Mouse (Mus musculus): Measurements from ENCODE around the gene Glis1. TPM values are rescaled to one million over a fixed set of nuclear protein-coding genes. Genes with fewer than 3 reads are reported as not detected.

Gene Glis1
- polyA plus RNA-seq, 1 experiment, result 2.8 TPM

DNA sequence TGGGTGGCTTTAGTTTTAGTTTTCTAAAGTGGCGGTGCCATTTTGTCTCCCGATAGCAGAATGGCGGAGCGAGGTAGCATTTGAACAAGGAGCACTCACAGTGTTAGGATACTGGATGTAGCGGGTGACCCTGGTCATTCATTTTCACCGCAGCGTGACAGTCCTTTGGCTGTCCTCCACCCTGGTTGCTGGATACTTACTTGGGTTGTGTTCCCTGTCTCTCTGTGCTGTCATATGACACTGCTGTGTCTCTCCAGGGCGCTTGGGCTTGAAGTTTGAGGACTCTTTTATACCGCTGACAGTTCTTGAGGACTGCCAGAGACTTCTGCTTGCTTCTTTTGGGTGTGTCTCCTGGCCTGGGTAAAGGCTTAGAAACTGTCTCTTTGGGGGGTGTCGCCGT is 80.6 kb downstream of the Glis1 start:
- Histone ChIP-seq H3K27ac (ENCODE audit: control insufficient read depth, insufficient read depth, low read depth, low read length) (no peak overlapping the region), H3K36me3 (ENCODE audit: control insufficient read depth, insufficient read depth, low read length) (no peaks in the 10 kb centered on the region), H3K27me3 (ENCODE audit: control insufficient read depth, insufficient read depth, low read length) (no peaks in the 10 kb centered on the region), H3K4me1 (ENCODE audit: control insufficient read depth, insufficient read depth, low read length) (no peaks in the 10 kb centered on the region), H3K4me3 (ENCODE audit: control insufficient read depth, low read depth, low read length) (no peak overlapping the region)
- TF ChIP-seq POLR2A (IDR thresholded peaks at IDR 0.05; ENCODE audit: control insufficient read depth, low read depth, low read length) (no peak), CTCF (IDR thresholded peaks at IDR 0.05; ENCODE audit: control insufficient read depth, insufficient read depth, insufficient replicate concordance, low read depth, low read length) (no peak)

DNA sequence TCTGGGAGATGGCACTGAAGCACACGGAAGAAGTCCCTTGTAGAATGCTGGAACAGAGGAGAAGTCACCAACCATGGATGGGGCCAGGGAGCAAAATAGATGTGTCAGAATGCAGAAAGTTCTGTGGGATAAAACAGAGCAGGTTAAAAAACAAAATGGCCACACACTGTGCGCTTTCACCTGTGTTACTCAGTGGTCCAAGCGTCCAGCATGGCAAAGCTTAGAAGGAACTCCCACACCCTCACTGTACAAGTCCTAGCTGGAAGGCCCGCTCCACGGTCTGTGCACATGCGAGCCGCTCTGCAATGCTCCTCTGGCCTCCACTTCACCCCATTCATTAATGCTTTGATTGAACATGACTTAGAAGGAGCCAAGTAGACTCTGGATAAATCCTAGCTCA is 81.2 kb downstream of the Glis1 start:
- Histone ChIP-seq H3K27ac (ENCODE audit: control insufficient read depth, insufficient read depth, low read depth, low read length) (no peak overlapping the region), H3K27me3 (ENCODE audit: control insufficient read depth, insufficient read depth, low read length) (no peaks in the 10 kb centered on the region), H3K36me3 (ENCODE audit: control insufficient read depth, insufficient read depth, low read length) (no peaks in the 10 kb centered on the region), H3K4me3 (ENCODE audit: control insufficient read depth, low read depth, low read length) (no peak overlapping the region), H3K4me1 (ENCODE audit: control insufficient read depth, insufficient read depth, low read length) (no peaks in the 10 kb centered on the region)
- TF ChIP-seq POLR2A (IDR thresholded peaks at IDR 0.05; ENCODE audit: control insufficient read depth, low read depth, low read length) (no peak), CTCF (IDR thresholded peaks at IDR 0.05; ENCODE audit: control insufficient read depth, insufficient read depth, insufficient replicate concordance, low read depth, low read length) (no peak)

DNA sequence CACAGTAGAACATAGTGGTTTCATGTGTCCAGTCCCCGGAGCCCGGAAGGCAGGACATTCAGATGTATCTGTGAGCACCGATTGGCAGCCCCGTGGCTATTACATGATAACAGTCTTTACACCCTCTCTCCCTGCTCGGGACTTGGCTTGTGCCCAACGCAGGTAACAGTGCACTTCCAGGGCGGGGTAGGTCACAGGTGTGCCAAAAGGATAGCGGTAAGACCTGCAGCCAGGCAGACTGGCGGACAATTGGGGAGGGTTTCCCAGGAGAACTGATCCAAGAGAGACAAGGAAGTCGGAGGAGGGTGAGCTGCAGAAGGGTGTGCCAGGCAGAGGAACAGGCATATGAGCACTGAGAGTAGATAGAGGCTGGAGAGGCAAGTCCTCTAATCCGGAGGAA is 84.4 kb downstream of the Glis1 start:
- no peaks in the 10 kb centered on the region for H3K27me3 ChIP-seq (ENCODE audit: control insufficient read depth, insufficient read depth, low read length)
- TF ChIP-seq CTCF (IDR thresholded peaks at IDR 0.05; ENCODE audit: control insufficient read depth, insufficient read depth, insufficient replicate concordance, low read depth, low read length) (no peak), POLR2A (IDR thresholded peaks at IDR 0.05; ENCODE audit: control insufficient read depth, low read depth, low read length) (no peak)
- no peak overlapping the region for H3K4me3 ChIP-seq (ENCODE audit: control insufficient read depth, low read depth, low read length)
- H3K4me1 ChIP-seq (ENCODE audit: control insufficient read depth, insufficient read depth, low read length), result no peaks in the 10 kb centered on the region
- no peak overlapping the region for H3K27ac ChIP-seq (ENCODE audit: control insufficient read depth, insufficient read depth, low read depth, low read length)
- H3K36me3 ChIP-seq (ENCODE audit: control insufficient read depth, insufficient read depth, low read length), result no peaks in the 10 kb centered on the region

DNA sequence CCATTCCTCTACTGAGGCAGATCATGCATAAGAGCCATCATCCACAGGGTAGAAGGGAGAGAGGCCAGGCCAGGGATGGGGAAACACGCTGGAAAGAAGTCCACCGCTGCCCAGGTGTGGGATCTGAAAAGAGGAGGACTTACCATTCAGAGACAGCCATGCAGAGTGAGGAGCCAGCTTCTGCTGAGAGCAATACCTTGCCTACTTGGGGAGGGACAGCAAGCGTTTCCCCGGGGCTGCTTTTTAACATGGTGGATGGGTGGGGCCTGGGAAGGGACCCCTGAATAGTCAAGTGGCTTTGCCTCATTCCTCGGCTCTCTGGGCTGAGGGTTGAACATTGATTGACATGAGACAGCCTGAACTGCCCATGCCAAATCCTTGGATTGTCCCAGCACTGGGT is 85.7 kb downstream of the Glis1 start:
- no peak overlapping the region for H3K27ac ChIP-seq (ENCODE audit: control insufficient read depth, insufficient read depth, low read depth, low read length)
- TF ChIP-seq CTCF (IDR thresholded peaks at IDR 0.05; ENCODE audit: control insufficient read depth, insufficient read depth, insufficient replicate concordance, low read depth, low read length) (no peak), POLR2A (IDR thresholded peaks at IDR 0.05; ENCODE audit: control insufficient read depth, low read depth, low read length) (no peak)
- H3K36me3 ChIP-seq (ENCODE audit: control insufficient read depth, insufficient read depth, low read length), result no peaks in the 10 kb centered on the region
- no peaks in the 10 kb centered on the region for H3K27me3 ChIP-seq (ENCODE audit: control insufficient read depth, insufficient read depth, low read length)
- H3K4me3 ChIP-seq (ENCODE audit: control insufficient read depth, low read depth, low read length), result no peak overlapping the region
- no peaks in the 10 kb centered on the region for H3K4me1 ChIP-seq (ENCODE audit: control insufficient read depth, insufficient read depth, low read length)

DNA sequence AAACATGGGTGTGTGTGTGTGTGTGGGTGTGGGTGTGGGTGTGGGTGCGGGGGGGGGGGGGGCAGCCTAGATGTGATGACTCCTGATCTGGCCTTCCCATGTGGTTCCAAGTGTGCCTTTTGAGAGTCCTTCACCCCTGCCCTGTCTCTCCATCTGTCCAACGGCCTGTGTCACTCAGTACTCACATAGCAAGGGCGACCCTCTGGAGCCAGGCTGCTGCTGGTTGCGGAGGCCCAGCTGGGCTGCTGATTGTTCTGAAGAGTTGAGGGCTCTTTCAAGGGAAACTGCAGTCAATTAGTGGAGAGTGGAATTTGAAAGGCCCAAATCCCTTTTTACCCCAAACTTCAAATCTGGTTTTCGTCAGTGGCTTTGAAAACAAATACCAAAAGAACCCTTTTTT is 86.4 kb downstream of the Glis1 start:
- Histone ChIP-seq H3K4me1 (ENCODE audit: control insufficient read depth, insufficient read depth, low read length) (no peaks in the 10 kb centered on the region), H3K27ac (ENCODE audit: control insufficient read depth, insufficient read depth, low read depth, low read length) (no peak overlapping the region), H3K36me3 (ENCODE audit: control insufficient read depth, insufficient read depth, low read length) (no peaks in the 10 kb centered on the region), H3K4me3 (ENCODE audit: control insufficient read depth, low read depth, low read length) (no peak overlapping the region), H3K27me3 (ENCODE audit: control insufficient read depth, insufficient read depth, low read length) (no peaks in the 10 kb centered on the region)
- TF ChIP-seq POLR2A (IDR thresholded peaks at IDR 0.05; ENCODE audit: control insufficient read depth, low read depth, low read length) (no peak), CTCF (IDR thresholded peaks at IDR 0.05; ENCODE audit: control insufficient read depth, insufficient read depth, insufficient replicate concordance, low read depth, low read length) (no peak)

DNA sequence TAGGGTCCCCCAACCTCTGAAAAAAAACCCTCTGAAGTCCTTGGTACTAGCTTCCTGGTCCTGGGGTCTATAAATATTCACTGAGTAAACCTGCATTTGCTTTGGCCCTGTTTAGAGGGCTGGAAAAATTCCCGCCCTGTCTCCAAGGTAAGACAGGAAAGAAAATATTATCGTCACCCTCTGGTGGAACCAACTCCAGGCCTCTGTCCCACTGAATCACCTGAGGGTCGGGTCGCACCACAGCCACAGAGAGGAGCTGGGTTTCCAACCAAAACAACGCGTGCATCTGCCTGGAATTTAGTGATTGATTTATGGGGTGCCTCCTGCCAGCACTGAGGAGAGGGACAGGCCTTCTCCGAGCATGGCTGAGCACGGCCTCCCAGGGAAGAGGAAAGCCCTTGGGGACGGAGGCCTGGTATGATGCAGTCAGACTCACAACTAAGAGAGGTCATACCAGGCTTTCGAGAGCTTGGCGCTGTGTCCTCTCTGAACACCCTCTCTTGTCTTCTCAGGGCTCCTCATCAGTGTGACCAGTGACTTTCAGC is 89.3 kb downstream of the Glis1 start:
- Histone ChIP-seq H3K4me3 (ENCODE audit: control insufficient read depth, low read depth, low read length) (no peak overlapping the region), H3K27me3 (ENCODE audit: control insufficient read depth, insufficient read depth, low read length) (no peaks in the 10 kb centered on the region), H3K36me3 (ENCODE audit: control insufficient read depth, insufficient read depth, low read length) (no peaks in the 10 kb centered on the region), H3K4me1 (ENCODE audit: control insufficient read depth, insufficient read depth, low read length) (no peaks in the 10 kb centered on the region), H3K27ac (ENCODE audit: control insufficient read depth, insufficient read depth, low read depth, low read length) (no peak overlapping the region)
- no peak for TF ChIP-seq CTCF (IDR thresholded peaks at IDR 0.05; ENCODE audit: control insufficient read depth, insufficient read depth, insufficient replicate concordance, low read depth, low read length)
- no peak for TF ChIP-seq POLR2A (IDR thresholded peaks at IDR 0.05; ENCODE audit: control insufficient read depth, low read depth, low read length)

DNA sequence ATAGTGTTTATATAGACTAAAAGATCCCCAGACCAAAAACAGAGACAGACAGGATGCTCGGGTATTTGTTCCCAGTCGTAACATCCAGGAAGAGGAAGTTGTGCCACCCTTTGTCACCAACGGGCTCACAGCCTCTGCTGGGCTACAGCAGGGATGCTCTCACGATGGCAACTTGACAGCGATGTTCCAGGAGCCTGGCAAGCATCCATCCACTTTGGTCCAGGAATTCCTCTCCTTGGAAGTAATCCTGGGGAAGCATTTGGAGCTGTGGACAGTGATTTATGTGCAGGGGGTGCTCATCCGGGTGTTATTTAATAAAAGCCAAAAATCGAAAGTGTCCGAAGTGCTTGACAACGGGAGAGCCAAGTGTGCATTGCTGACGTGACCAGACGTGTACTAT is 100.7 kb downstream of the Glis1 start:
- Histone ChIP-seq H3K27ac (ENCODE audit: control insufficient read depth, insufficient read depth, low read depth, low read length) (no peak overlapping the region; the same call in 1 of the 2 replicates), H3K4me1 (ENCODE audit: control insufficient read depth, insufficient read depth, low read length) (no peaks in the 10 kb centered on the region), H3K27me3 (ENCODE audit: control insufficient read depth, insufficient read depth, low read length) (no peaks in the 10 kb centered on the region), H3K36me3 (ENCODE audit: control insufficient read depth, insufficient read depth, low read length) (no peaks in the 10 kb centered on the region), H3K4me3 (ENCODE audit: control insufficient read depth, low read depth, low read length) (no peak overlapping the region)
- TF ChIP-seq CTCF (IDR thresholded peaks at IDR 0.05; ENCODE audit: control insufficient read depth, insufficient read depth, insufficient replicate concordance, low read depth, low read length), result no peak
- TF ChIP-seq POLR2A (IDR thresholded peaks at IDR 0.05; ENCODE audit: control insufficient read depth, low read depth, low read length), result no peak

DNA sequence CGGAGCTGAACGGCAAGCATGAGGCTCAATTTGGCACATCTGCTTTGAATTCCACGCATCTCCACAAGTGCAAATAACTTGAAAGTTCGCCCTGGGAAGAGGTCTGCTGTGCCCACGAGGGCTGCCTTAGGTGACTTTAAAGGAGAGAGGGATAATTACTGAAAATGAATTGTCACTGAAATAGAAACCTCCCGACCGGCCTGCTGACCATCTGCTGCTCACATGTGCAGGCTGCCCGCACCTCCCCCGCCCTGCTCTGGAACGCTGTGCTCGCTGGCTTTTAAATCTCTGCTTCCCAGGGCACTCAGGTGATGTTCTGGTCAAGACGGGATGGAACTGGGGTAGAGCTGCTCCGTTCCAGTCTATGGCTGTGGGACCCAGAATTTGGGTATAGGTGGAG is 103.7 kb downstream of the Glis1 start:
- H3K27me3 ChIP-seq (ENCODE audit: control insufficient read depth, insufficient read depth, low read length), result no peaks in the 10 kb centered on the region
- H3K27ac ChIP-seq (ENCODE audit: control insufficient read depth, insufficient read depth, low read depth, low read length), result no peak overlapping the region
- H3K36me3 ChIP-seq (ENCODE audit: control insufficient read depth, insufficient read depth, low read length), result no peaks in the 10 kb centered on the region
- no peak for TF ChIP-seq POLR2A (IDR thresholded peaks at IDR 0.05; ENCODE audit: control insufficient read depth, low read depth, low read length)
- H3K4me1 ChIP-seq (ENCODE audit: control insufficient read depth, insufficient read depth, low read length), result no peaks in the 10 kb centered on the region
- no peak overlapping the region for H3K4me3 ChIP-seq (ENCODE audit: control insufficient read depth, low read depth, low read length)

All from testis, adult 2 months (tissue).